Mouse (Mus musculus) regulatory T cell (primary cell): ENCODE results near the gene Spem1.

ENCODE experiments used
- in situ Hi-C: fragments of 300-600 bp; cut with MboI, MseI; formaldehyde crosslinking; loops from one replicate; pipeline ENCODE4 v1.15.1; 2025; ENCODE audit warnings: high pct_unique_total_duplicates

Spem1 gene

DNA sequence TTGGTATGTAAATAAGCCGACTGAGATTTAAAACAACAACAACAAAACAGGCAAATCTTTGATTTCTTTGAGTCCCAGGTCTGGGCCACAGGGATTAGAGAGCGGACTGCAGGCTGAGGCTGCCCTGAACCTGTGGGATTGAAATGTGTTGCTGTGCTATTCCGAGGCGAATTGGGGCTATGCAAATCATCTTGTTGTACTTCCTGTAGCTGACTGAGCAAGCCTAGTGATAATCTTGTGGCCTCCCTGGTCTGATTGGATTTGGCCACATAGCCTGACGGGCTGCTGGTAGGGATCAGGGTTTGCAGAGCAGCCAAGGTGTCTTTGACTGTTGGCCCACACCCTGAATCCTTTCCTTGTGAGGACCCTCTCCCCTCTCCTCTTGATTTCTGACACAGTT lies 47.0 kb downstream of the Spem1 start:
- in situ Hi-C loops = loop anchor here (25.0 kb wide), 1 partner anchor 1588 kb away; no protein-coding TSS in a partner anchor
